Mouse (Mus musculus): Measurements from ENCODE around the gene March6. TPM values are rescaled to one million over a fixed set of nuclear protein-coding genes. Genes with fewer than 3 reads are reported as not detected.
A peak's percentile ranks its signal among the peaks of the same experiment; 100 is the strongest.

Gene March6
- polyA plus RNA-seq, 2 experiments = 27.4 to 30.6 TPM

DNA sequence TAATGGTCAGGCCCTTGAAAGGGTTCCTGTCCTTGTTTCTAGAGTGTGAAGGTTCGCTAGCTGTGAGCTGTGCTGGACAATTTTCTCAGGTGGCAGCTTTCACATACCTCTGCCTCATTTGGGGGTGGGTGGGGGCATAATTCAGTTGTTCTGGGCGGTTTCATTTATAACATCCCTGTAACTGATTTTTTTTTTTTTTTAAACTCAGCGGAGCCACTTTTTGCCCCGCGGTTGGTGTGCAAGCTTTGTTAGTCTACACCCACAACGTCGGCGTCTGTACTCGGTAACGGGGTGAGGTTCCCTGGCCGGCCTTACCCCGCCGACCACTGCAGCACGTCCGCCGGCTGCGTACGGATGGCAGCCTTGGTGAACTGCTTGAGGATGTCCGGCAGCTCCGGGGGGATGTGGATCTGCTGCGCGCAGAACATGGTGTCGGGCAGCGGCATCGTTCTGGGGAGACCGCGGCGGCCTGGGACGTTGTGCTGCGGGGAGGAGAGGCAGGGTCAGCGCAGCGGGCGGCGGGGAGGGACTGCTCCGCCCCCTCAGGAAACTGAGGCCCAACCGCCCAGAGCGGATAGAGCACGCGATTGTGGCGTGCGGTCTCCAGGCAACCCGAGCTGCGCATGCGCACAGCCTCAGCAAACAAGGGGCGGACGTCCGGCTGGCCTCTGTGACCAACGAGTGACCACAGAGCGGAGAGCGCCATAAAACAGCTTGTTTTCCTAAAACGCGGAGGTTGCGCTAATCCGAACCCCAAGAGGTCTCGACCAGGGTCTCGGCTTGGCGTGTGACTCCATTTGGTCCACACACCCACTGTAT, 77.5 kb downstream of the March6 start, which contains the start of gene Ropn1l:
Gene Ropn1l (minus strand): TSS at position 640 of the 819 bp plus-strand sequence.
- H3K4me3 ChIP-seq (replicated peaks; ENCODE audit: low read length) = peak within 1 kb of the TSS; percentile 64

DNA sequence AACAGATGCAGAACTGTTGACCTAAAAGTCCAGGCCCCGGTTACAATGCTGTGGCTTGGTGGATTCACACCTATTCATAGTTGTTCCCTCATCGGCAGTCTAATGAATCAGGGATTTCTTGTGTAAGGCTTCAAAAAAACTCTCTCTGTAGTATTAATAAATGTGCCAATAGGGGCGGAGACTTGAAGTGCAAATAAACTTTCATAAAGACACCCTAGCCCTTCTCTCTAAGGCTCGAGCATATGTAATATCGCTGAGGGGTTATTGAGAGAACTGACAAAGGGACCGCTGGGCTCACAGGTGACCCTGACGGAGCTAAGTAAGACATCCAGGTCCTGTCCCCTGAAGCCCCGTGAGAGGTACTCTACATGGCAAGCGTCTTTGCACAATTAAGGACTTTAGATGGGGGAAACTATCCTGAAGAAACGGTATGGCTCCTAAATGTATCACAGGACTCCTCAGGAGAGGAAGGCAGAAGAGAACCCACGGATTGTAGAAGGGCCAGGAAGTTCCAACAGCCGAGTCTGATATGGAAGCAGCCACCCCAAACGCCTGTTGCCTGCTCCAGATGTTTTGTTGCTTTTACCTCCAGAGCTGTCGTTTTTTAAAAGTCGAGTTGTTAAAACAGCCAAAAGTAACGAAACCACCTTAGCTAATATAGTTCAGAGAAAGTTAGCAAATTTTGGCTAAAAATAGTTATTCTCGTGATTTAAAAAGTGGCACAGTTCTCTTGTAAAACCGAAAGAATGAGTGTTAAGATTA, 78.3 kb downstream of the March6 start:
- Histone ChIP-seq H3K9ac (ENCODE audit: low read depth, low read length, severe bottlenecking) (peak overlapping the region; percentile 63), H3K4me3 (replicated peaks; ENCODE audit: low read length) (peak overlapping the region; percentile 64), H3K4me2 (replicated peaks; ENCODE audit: low read depth, low read length, severe bottlenecking) (peak overlapping the region; percentile 75), H3K36me3 (ENCODE audit: control insufficient read depth, insufficient read depth, low read length) (peaks cover 6% of the 10 kb centered on the region), H3K27me3 (ENCODE audit: control insufficient read depth, insufficient read depth, low read length) (no peaks in the 10 kb centered on the region), H3K27ac (replicated peaks; ENCODE audit: low read depth, low read length) (peak overlapping the region; percentile 75), H3K4me1 (ENCODE audit: control insufficient read depth, insufficient read depth, low read length) (peaks cover 9% of the 10 kb centered on the region), H3K9me3 (ENCODE audit: control insufficient read depth, low read length) (no peaks in the 10 kb centered on the region)
- WGBS = 39% methylated on average over 18 of the region's 18 CpGs
- DNase-seq (ENCODE audit: low spot score) (peak; percentile 13), ATAC-seq (ENCODE audit: low FRiP score, low read depth) (no peak)
- no peak for TF ChIP-seq POLR2A (IDR thresholded peaks at IDR 0.05; ENCODE audit: borderline replicate concordance, extremely low read depth, insufficient read depth, insufficient read length)

More for the DNA sequence above, 77.5 kb downstream of the March6 start, which contains the start of gene Ropn1l:
- Histone ChIP-seq H3K4me1 (ENCODE audit: control insufficient read depth, insufficient read depth, low read length) (peaks cover 9% of the 10 kb centered on the region), H3K27ac (replicated peaks; ENCODE audit: low read depth, low read length) (peak within 1 kb of the TSS; percentile 75), H3K36me3 (ENCODE audit: control insufficient read depth, insufficient read depth, low read length) (peaks cover 13% of the 10 kb centered on the region), H3K4me2 (replicated peaks; ENCODE audit: low read depth, low read length, severe bottlenecking) (peak within 1 kb of the TSS; percentile 75), H3K9ac (ENCODE audit: low read depth, low read length, severe bottlenecking) (peak within 1 kb of the TSS; percentile 63), H3K9me3 (ENCODE audit: control insufficient read depth, low read length) (no peaks in the 10 kb centered on the region), H3K27me3 (ENCODE audit: control insufficient read depth, insufficient read depth, low read length) (no peaks in the 10 kb centered on the region)
- TF ChIP-seq POLR2A (IDR thresholded peaks at IDR 0.05; ENCODE audit: borderline replicate concordance, extremely low read depth, insufficient read depth, insufficient read length) = 0 out of 2 replicates have a peak, but pooled peaks have one; percentile 19
- ATAC-seq (ENCODE audit: low FRiP score, low read depth) (peak; percentile 92), DNase-seq (ENCODE audit: low spot score) (peak; percentile 88)
- WGBS = under 1% methylated on average over 49 of the region's 57 CpGs

DNA sequence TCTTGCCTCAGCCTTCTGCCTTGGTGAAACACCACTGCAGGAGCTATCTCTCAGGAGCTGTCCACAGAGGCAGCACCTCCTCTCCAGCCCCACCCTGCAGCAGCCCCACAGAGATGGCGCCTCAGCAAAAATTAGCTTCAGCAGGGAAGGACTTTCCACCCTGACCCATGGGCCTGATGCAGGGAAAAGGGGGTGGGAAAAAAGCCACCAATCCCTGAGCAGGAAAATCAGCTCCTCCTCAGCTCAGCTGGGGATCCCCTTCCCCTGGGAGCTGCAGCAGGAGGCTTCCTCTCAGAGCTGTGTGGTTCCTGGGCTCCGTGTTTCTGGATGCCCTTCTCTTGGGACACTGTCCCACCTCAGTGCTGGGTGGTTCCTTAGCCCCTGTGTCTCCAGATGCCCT, 81.1 kb downstream of the March6 start:
- peaks cover 9% of the 10 kb centered on the region for H3K4me1 ChIP-seq (ENCODE audit: control insufficient read depth, insufficient read depth, low read length)
- no peak for ATAC-seq (ENCODE audit: low FRiP score, low read depth)
- no peak for TF ChIP-seq POLR2A (IDR thresholded peaks at IDR 0.05; ENCODE audit: borderline replicate concordance, extremely low read depth, insufficient read depth, insufficient read length)
- no peak overlapping the region for H3K4me2 ChIP-seq (replicated peaks; ENCODE audit: low read depth, low read length, severe bottlenecking)
- no peaks in the 10 kb centered on the region for H3K36me3 ChIP-seq (ENCODE audit: control insufficient read depth, insufficient read depth, low read length)
- no peak overlapping the region for H3K27ac ChIP-seq (replicated peaks; ENCODE audit: low read depth, low read length)
- 8% methylated on average over 2 of the region's 2 CpGs for WGBS
- H3K9me3 ChIP-seq (ENCODE audit: control insufficient read depth, low read length) = no peaks in the 10 kb centered on the region
- no peak overlapping the region for H3K9ac ChIP-seq (ENCODE audit: low read depth, low read length, severe bottlenecking)
- no peaks in the 10 kb centered on the region for H3K27me3 ChIP-seq (ENCODE audit: control insufficient read depth, insufficient read depth, low read length)
- DNase-seq (ENCODE audit: low spot score) = no peak
- H3K4me3 ChIP-seq (replicated peaks; ENCODE audit: low read length) = no peak overlapping the region

DNA sequence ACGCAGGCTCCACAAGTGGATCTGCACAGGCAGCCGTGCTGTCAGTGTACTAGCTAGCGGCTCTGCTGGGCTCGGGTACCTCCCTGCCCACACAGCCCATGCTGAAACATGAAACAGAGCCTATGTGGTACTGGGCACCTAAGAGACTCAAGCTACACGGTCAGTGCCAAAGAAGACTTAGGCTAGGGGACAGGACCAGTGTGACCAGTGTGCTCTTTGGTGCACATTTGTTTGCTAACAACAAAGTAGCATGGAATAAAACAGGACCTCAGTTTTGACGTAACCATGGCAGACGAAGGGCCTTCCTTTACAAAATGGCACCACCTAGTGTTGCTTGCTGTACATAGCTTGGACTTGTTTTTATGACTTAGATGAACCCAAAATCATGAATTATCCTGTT, 83.7 kb downstream of the March6 start:
- Histone ChIP-seq H3K4me3 (replicated peaks; ENCODE audit: low read length) (no peak overlapping the region), H3K27me3 (ENCODE audit: control insufficient read depth, insufficient read depth, low read length) (no peaks in the 10 kb centered on the region), H3K36me3 (ENCODE audit: control insufficient read depth, insufficient read depth, low read length) (no peaks in the 10 kb centered on the region), H3K9me3 (ENCODE audit: control insufficient read depth, low read length) (no peaks in the 10 kb centered on the region), H3K9ac (ENCODE audit: low read depth, low read length, severe bottlenecking) (no peak overlapping the region), H3K4me2 (replicated peaks; ENCODE audit: low read depth, low read length, severe bottlenecking) (no peak overlapping the region), H3K4me1 (ENCODE audit: control insufficient read depth, insufficient read depth, low read length) (peaks cover 3% of the 10 kb centered on the region), H3K27ac (replicated peaks; ENCODE audit: low read depth, low read length) (no peak overlapping the region)
- ATAC-seq (ENCODE audit: low FRiP score, low read depth) (peak; percentile 41; the same call in 1 of the 2 replicates), DNase-seq (ENCODE audit: low spot score) (peak; percentile 78)
- no peak for TF ChIP-seq POLR2A (IDR thresholded peaks at IDR 0.05; ENCODE audit: borderline replicate concordance, extremely low read depth, insufficient read depth, insufficient read length)
- 45% methylated on average over 7 of the region's 7 CpGs for WGBS

DNA sequence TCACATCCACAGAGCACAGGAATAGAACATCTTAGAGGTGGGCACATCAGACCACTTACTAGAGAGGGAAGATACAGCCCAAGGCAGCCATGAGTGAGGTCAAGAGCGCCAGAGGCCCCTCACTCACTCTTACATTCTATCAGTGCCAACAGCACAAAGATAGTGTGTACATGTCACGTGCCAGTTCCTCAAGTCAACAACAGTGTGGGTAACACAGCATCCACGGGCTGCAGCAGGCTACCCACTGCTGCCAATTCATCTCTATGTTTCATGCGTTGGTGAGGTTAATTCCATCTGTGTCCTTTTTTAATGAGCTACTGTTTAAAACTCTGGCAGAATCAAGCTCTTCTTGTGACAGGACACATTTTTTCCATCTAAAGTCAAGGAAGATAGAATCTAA, 88.2 kb downstream of the March6 start:
- H3K4me3 ChIP-seq (replicated peaks; ENCODE audit: low read length) = no peak overlapping the region
- no peak overlapping the region for H3K27ac ChIP-seq (replicated peaks; ENCODE audit: low read depth, low read length)
- H3K4me2 ChIP-seq (replicated peaks; ENCODE audit: low read depth, low read length, severe bottlenecking) = no peak overlapping the region
- no peak overlapping the region for H3K9ac ChIP-seq (ENCODE audit: low read depth, low read length, severe bottlenecking)
- no peak for DNase-seq (ENCODE audit: low spot score)
- no peaks in the 10 kb centered on the region for H3K9me3 ChIP-seq (ENCODE audit: control insufficient read depth, low read length)
- 90% methylated on average over 4 of the region's 4 CpGs for WGBS
- TF ChIP-seq POLR2A (IDR thresholded peaks at IDR 0.05; ENCODE audit: borderline replicate concordance, extremely low read depth, insufficient read depth, insufficient read length) = no peak
- ATAC-seq (ENCODE audit: low FRiP score, low read depth) = no peak
- H3K4me1 ChIP-seq (ENCODE audit: control insufficient read depth, insufficient read depth, low read length) = no peaks in the 10 kb centered on the region
- no peaks in the 10 kb centered on the region for H3K27me3 ChIP-seq (ENCODE audit: control insufficient read depth, insufficient read depth, low read length)
- H3K36me3 ChIP-seq (ENCODE audit: control insufficient read depth, insufficient read depth, low read length) = no peaks in the 10 kb centered on the region

Measured in limb, embryonic 14.5 days (tissue).